Mouse (Mus musculus): ENCODE data around the gene Slc5a11.

Slc5a11 gene

GRCm38 (mm10) chr7:123214365-123215075 is at the start of gene Slc5a11:
Gene Slc5a11, plus strand, starts transcription at chr7:123214780.
- no peak for DNase-seq (ENCODE audit: low read depth, low spot score)

- DNase-seq (ENCODE audit: low read depth, low spot score) = no peak
Observed at GRCm38 (mm10) chr7:123167436-123167835, 47.1 kb upstream of the Slc5a11 start.

GRCm38 (mm10) chr7:123169618-123170017 is 45.0 kb upstream of the Slc5a11 start:
- no peak for DNase-seq (ENCODE audit: low read depth, low spot score)

- no peak for DNase-seq (ENCODE audit: low read depth, low spot score)
Observed at GRCm38 (mm10) chr7:123172101-123172500, 42.5 kb upstream of the Slc5a11 start.

GRCm38 (mm10) chr7:123177215-123177614 is 37.4 kb upstream of the Slc5a11 start:
- DNase-seq (ENCODE audit: low read depth, low spot score) = no peak

- no peak for DNase-seq (ENCODE audit: low read depth, low spot score)
Observed at GRCm38 (mm10) chr7:123181787-123182701, 32.5 kb upstream of the Slc5a11 start.

GRCm38 (mm10) chr7:123184891-123185290 is 29.7 kb upstream of the Slc5a11 start:
- DNase-seq (ENCODE audit: low read depth, low spot score) = no peak

- no peak for DNase-seq (ENCODE audit: low read depth, low spot score)
Observed at GRCm38 (mm10) chr7:123186463-123186862, 28.1 kb upstream of the Slc5a11 start.

GRCm38 (mm10) chr7:123187246-123187645 is 27.3 kb upstream of the Slc5a11 start:
- no peak for DNase-seq (ENCODE audit: low read depth, low spot score)

- DNase-seq (ENCODE audit: low read depth, low spot score) = no peak
Observed at GRCm38 (mm10) chr7:123188462-123188861, 26.1 kb upstream of the Slc5a11 start.

GRCm38 (mm10) chr7:123189762-123190161 is 24.8 kb upstream of the Slc5a11 start:
- no peak for DNase-seq (ENCODE audit: low read depth, low spot score)

GRCm38 (mm10) chr7:123191731-123192130 is 22.8 kb upstream of the Slc5a11 start:
- no peak for DNase-seq (ENCODE audit: low read depth, low spot score)

GRCm38 (mm10) chr7:123193201-123193600 is 21.4 kb upstream of the Slc5a11 start:
- DNase-seq (ENCODE audit: low read depth, low spot score) = no peak

GRCm38 (mm10) chr7:123194696-123195095 is 19.9 kb upstream of the Slc5a11 start:
- DNase-seq (ENCODE audit: low read depth, low spot score) = no peak

- no peak for DNase-seq (ENCODE audit: low read depth, low spot score)
Observed at GRCm38 (mm10) chr7:123196432-123196831, 18.1 kb upstream of the Slc5a11 start.

GRCm38 (mm10) chr7:123198695-123199094 is 15.9 kb upstream of the Slc5a11 start:
- DNase-seq (ENCODE audit: low read depth, low spot score) = no peak

- DNase-seq (ENCODE audit: low read depth, low spot score) = no peak
Observed at GRCm38 (mm10) chr7:123199151-123199550, 15.4 kb upstream of the Slc5a11 start.

GRCm38 (mm10) chr7:123199656-123200206 is 14.8 kb upstream of the Slc5a11 start:
- no peak for DNase-seq (ENCODE audit: low read depth, low spot score)

GRCm38 (mm10) chr7:123200722-123201121 is 13.9 kb upstream of the Slc5a11 start:
- DNase-seq (ENCODE audit: low read depth, low spot score) = no peak

- no peak for DNase-seq (ENCODE audit: low read depth, low spot score)
Observed at GRCm38 (mm10) chr7:123205261-123205660, 9.3 kb upstream of the Slc5a11 start.

GRCm38 (mm10) chr7:123207561-123207960 is 7.0 kb upstream of the Slc5a11 start:
- DNase-seq (ENCODE audit: low read depth, low spot score) = no peak

GRCm38 (mm10) chr7:123209864-123210263 is 4.7 kb upstream of the Slc5a11 start:
- DNase-seq (ENCODE audit: low read depth, low spot score) = no peak
